Mouse (Mus musculus) layer of hippocampus, adult 11-12 months (tissue): Measurements from ENCODE around the gene Gm37240.

Experiments
- DNase-seq: peaks from one replicate; pipeline ENCODE4 v3.0.0; 2022; ENCODE audit warnings: low spot score

Gene Gm37240

DNA sequence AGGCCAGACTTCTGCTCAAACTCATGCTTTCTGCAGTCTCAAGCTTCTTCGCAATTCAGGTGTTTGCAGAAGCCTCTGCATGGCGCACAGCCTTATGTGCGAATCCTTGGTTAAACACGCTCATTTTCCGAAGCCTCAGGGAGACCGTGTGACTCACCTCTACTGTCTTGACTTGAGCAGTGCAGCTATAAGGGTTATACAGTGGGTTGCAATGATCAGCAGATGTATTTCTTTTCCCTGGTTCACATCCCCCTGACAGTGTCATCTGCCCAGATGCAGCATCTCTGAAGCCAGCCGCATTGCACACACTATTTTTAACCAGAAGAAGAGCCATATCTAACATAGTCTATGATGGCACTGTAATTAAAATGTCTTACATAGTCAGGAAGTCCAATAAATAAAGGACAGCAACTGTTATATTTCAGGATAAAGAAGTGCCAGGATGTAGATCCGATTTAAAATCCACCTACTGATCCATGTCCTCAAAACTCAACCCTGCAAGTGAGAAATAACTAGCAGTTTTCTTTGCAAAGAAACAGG, 843.6 kb downstream of the Gm37240 start:
- DNase-seq = no peak

DNA sequence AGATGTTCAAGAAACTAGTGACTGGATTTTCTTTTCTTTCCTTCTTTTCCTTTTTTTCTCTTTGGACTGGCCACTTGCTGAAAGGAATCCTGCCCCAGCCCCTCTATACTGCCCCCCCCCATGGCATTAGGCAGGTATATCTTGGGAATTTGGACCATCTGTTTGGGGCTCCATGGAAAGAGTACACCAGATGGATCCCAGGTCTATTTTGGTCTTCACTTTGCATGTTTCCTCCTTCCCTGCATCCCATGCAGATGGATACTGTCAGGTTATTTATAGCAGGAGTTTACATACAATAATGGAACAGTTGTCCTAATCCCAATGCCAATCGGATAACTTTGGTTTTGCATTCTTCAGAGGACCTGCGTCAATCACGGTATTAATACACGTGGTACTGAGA, 845.2 kb downstream of the Gm37240 start:
- DNase-seq = no peak

DNA sequence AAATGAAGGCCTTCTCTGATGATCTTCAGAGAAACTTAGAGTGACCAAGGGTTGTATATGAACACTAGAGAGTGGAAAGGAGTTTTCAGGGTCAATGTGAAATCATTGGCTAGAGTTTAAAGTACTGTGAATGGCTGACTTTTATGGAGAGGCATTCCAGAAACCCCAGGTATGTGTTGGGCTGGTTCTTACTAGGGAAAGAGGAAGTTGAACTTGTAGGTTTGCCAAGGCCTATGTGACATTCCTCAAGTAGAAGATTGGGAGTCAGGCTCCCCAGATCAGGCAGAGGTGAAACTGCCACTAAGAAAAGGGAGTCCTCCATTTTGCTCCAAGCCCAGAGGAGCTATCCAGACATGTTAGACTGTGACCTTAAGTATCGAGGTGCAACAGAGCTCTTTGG, 858.2 kb downstream of the Gm37240 start:
- no peak for DNase-seq

DNA sequence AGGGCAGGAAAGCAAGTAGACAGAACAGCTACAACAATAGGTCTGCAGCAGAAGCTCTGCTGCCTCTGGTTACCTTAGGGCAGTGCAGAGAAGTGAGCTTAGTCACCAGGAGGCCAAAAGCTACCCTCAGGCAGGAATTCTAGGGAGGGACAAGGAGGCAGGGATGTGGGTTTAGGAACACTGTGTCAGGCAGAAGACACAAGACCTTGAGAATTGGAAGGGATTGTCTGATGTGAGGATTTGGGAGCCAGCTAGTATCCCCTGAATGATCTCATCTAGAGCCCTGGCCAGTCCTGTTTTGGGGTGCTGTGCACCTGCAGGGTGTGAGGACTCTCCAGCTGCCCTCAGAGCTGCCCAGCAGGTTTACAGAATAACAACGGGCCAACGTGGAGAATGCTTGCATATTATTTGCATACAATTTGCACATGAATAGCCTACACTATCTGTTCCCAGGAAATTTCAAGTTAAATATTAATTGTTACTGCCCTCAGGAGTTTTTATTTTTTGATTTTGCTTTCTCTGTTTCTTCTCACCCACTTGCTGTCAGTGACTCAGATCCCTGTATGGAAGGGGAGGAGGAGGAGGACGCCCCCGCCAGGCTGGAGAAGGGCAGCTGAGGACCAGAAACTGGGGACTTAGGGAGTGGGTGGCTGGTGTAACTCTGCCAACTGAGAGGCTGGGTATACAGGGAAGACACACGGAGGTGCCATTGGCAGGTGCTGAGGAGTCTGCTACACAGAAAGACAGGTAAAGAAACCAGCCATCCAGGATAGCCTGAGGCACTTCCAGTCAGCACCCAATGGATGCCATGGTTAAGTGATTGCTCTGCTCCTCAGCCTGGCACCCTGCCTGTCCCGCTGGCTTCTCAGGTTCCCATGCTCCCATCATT, 862.3 kb downstream of the Gm37240 start:
- peak; percentile 61 for DNase-seq

DNA sequence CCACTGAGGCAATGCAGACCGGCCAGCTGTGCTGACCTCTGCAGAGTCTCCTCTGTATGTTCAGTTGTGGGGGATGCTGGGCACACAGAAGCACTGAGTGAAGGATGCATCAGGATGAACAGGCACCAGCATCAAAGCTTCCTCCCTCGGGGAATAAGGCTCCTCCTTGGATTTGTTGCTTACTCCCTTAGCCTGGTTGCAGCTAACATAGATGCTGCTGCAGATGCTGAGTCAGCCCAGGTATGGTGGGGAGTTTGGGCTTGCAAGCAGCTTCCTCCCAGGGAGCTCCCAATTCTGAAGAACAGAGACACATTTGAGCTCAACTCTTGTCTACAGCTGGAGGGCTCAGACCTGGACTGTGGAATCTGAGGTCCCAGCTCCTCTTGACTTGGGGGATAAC, 863.1 kb downstream of the Gm37240 start:
- no peak for DNase-seq

DNA sequence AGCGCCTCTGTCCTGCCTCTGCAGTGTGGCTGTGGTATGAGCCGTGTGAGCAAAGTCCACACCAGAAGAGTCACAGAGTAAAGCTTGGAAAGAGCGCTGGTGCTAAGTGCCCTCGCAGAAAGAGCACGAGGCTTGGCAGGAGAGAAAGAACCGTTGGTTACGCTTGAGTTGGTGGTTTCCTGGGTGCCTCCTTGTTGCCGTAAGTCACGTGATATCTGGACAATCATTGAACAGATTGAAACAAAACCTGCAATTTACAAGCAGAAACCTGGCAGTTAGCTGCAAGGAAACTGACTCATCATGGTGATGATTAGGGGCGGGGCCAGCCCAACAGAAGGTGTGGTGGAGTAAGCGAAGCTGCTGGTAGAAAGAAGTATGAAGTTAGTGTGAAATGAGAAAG, 864.5 kb downstream of the Gm37240 start:
- DNase-seq = no peak

DNA sequence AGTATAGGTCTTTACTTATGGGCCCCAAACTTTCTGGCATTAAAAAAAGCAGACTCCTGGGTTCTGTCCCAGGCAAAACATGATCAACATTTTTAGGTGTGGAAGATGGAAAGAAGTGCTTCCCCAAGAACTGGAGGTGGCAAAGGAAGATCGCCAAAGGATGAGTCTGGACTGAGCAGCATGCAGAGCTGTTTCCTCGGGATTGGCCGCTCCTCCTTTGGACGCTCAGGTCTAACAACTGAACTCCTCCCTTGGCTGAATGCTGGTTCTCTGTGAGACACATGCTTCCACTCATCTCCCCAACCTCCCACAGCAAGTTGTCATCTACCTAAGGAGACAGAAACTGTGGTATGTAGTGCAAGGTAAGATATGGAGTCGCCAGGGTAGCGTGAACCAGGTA, 865.5 kb downstream of the Gm37240 start:
- no peak for DNase-seq

DNA sequence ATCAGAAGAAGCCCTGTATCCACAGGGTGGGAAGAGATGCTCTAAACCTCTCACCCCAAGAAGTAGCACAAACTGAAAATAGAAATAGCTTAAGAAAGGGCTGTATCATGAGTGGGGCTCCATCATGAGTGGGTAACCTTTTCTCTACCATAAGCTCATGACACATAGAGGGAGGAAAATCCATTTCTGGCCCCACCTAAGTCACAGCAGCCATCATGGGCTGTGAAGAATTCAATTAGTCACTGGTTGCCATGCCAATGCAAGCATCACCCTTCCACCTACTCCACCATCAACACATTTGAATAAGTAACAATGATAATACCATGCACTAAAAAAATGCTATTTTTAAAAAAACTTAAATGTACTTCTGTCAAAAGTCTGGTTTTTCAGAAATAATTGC, 867.2 kb downstream of the Gm37240 start:
- DNase-seq = no peak

DNA sequence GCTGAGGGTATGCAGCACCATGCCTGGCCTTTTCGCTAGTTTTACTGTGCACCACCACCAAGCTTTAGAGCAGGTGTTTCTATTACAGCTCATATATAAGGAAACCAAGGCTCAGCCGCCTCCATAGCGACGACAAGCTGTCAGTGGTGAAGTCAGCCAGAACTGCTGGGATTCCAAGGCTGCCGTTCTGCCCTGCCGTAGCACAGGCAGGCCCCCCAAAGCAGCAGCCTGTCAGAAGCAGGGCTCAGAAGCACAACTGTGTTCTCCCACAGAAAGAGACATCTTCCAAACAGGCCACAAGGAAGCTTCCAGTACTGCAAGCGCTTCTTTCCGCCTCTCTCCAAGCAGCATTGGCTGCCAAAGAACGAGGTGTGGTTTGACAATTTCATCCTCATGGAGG, 871.7 kb downstream of the Gm37240 start:
- peak; percentile 75 for DNase-seq

DNA sequence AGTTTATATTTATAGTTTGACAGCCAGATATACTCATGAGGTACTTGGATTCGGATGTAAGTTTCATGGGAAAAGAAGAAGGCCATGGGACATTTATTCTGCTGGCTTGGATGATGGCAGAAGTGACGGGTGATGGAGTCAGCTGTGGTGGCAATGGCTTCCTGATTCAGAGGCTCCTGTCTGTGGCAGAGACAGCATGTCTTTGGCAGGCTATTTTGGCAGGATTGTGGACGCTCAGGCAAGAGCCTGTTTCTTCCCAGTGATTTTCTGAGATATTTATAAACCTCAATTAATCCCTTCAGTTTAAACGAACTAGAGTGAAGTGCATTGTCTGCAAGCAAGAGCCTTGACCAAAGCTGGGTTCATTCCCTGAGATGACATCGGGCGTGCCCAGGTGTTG, 874.4 kb downstream of the Gm37240 start:
- no peak for DNase-seq

DNA sequence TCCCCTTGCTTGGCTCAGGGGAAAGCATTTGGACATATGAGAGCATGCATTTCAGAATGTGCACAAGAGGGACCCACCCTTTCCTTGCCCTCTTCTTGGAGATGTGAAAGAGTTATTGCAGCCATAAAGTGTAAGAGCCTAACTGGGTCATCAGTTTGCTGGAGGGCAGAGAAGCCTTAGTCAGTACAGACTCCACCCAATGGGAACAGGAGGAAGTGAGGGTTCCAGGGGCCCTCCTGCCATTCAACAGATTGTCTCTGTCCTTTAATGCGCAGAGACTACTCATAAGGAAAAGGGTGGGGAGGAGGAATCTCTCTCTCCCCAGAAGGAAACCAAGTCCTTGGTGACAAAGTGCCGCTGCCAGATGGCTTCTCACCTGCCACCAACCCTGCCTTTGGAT, 882.1 kb downstream of the Gm37240 start:
- no peak for DNase-seq

DNA sequence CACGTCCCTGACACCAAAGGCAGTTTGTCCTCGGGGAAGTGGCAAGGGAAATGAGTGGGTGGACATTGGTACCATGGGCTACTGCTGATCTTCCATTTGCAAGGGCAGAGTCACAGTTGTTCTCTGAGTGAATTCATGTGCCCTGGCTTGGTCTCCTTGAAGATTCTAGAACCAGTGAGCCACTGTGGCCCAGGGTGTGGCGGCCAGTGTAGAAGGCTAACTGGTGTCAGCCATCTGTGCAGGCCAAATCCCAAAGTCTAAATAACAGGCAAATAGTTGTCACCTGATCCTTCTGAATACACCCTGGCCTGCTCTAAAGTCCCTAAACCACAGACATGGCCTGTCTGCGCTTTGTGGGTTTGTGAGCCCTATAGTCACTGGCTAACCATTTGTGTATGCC, 898.4 kb downstream of the Gm37240 start:
- no peak for DNase-seq

DNA sequence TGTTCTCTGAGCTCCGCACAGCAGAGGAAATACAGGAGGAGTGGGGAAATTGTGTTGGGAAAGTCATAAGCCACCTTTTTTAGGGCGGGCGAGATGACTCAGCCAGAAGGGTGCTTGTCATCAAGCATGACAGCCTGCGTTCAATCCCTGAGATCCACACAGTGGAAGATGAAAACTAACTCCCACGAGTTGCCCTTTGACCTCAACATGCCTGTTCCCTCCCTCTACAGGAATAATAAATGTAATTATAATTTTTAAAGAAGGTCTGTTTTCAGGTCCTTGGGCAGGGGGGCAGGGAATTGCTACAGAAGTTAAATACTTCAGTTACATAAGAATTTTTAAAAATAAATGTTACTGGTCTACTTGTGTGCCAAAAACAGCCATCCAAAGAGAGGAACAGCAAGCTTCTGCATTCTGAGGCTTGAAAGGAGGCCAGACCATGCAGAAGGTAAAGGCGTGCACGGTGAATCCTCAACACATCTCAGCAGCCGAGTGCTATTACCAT, 902.1 kb downstream of the Gm37240 start:
- DNase-seq = peak; percentile 69

DNA sequence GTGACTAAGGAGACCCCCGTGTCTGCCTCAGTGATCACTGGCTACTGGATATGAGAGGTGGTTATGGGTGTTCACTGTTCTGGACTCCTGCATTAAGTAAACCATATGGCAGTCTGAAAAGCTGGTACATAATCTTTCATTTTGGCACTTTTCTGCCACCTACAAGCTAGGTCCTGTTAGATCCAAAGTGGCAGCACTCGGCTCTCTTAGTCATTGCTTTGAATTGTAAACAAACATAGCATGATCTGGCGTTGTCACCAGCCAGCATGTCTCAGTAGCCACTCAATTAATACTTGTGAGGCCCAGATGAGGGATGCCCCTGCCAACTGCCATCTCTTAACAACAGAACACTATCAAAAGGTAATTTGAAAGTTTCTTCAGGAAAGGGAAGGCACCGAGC, 904.6 kb downstream of the Gm37240 start:
- DNase-seq = no peak

DNA sequence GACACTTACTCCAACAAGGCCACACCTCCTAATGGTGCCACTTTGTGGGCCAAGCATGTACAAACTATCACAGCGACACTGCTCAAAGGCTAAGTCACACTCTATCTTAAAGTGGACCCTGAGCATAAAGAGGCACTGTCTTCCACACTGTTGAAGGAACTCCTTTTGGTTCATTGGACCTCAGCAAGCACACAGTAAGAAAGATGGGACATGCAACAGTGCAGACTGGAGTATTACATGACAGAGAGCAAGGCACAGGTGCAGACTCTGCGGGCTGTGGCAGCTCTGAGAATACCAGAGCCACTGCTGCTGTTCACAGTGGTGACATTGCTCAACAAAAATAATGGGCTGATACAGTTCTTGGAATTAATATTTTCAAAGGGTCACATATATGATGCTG, 907.2 kb downstream of the Gm37240 start:
- no peak for DNase-seq

DNA sequence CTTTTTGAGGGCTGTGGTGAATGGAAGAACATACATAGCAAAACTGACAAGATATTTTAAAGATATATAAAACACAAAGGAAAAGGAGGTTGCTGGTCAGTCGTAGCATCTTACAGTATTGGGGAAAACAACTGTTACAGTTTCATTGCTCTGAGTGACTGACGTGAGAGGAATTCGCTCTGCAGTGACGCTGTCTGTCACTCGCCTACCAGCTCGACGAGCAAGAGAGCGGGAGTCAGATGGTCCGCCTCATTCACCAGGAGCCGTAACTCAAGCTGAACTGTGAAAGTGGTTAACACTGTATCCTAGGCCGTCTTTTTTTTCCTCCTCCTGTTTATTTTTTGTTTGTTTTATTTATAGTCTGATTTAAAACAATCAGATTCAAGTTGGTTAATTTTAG, 908.6 kb downstream of the Gm37240 start:
- DNase-seq = no peak

DNA sequence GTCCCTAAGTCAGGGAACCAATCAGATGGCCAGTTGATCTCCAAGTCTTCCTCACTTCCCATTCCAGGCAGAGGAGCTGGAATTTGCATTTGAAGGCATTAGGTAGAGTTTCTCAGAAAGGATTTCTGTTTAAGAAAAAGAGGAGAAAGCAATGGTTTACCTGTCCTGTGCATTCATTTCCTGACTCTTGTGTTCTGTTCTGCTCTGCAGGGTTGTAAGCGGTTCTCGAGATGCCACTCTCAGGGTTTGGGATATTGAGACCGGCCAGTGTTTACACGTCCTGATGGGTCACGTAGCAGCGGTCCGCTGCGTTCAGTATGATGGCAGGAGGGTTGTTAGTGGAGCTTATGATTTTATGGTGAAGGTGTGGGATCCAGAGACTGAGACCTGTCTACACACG, 913.1 kb downstream of the Gm37240 start:
- no peak for DNase-seq

DNA sequence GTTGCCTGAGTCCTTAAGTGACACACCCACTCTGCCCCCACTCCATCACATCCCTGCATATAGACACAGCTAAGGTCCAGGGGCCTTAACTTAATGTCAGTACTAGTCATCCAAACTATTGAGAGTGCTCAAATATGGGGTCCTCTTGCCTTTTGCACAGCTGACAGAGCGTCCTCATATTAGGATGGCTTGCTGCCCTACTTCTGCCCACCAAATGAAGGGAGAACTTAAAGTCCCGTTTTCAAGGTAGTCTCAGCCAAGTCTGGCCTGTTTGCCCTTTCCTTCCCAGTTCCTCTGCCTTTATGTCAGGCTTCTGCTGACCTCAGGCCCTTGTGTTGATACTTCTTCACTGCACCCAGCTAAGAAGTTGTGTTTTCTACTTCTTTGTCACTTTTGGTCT, 914.4 kb downstream of the Gm37240 start:
- no peak for DNase-seq

DNA sequence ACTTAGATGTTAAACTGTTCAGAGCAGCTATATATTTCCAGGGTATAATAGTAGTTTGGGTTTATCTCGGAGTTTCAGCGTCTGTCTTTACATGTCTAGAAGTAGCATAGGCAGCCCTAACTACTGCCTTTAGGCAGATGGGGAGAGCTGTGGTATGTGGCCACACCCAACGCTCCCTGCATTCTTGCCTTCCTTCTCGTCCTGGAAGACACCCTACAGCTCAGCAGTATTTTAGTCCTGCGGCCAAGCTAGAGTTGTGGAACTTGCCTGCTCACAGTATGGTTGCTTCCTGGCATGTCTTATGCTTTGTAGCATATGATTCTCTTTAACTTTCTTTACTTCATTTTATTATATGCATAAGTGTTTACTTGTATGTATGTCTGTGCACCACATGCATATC, 915.8 kb downstream of the Gm37240 start:
- DNase-seq = no peak

DNA sequence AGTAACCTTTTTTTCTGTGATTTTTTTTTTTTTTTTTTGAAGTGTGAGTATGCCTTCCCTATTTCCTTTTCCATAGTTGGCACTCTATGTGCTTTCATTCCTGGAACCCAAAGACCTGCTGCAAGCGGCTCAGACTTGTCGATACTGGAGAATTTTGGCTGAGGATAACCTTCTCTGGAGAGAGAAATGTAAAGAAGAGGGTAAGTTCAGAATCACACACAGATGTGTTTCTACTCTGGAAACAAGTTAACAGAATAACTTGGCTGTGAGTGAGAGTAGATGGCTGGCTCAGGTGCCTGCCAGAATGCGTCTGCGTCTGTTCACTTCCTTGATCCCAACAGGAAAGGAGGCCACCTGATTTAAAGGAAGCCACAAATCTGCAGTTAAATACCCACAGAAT, 920.0 kb downstream of the Gm37240 start:
- DNase-seq = no peak

DNA sequence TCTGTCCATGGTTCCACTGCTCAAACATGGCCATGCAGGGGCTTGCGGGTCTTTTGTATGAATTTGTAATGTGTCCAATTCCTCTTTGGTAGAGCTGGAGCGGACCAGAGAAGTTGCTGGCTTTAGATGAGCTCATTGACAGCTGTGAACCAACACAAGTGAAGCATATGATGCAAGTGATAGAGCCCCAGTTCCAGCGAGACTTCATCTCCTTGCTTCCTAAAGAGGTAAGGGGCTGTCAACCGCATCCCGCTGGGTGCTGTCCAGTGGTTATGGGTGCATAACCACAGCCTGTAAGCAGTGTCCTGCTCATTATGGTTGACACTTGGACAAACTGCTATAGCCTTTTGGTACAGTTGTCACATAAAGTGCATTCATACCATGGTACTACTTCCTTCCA, 922.2 kb downstream of the Gm37240 start:
- DNase-seq = no peak

DNA sequence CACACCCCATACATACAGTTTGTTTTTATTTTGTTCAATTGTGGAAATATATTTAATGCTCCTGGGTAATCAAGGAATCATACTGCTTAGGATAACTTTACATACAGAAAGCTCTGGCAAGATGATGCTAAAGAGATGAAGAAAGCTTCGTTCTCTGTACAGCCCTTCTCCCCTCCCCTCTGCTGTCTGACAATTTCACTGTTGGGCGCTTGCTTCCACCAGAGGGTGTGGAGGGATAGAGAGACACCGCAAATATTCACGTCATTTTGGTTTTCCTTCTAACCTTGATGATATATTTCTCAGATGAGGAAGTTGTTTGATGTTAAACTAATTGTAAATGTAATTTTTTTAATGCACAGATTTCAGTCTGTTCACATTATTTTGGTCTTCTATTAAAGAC, 931.5 kb downstream of the Gm37240 start:
- no peak for DNase-seq

DNA sequence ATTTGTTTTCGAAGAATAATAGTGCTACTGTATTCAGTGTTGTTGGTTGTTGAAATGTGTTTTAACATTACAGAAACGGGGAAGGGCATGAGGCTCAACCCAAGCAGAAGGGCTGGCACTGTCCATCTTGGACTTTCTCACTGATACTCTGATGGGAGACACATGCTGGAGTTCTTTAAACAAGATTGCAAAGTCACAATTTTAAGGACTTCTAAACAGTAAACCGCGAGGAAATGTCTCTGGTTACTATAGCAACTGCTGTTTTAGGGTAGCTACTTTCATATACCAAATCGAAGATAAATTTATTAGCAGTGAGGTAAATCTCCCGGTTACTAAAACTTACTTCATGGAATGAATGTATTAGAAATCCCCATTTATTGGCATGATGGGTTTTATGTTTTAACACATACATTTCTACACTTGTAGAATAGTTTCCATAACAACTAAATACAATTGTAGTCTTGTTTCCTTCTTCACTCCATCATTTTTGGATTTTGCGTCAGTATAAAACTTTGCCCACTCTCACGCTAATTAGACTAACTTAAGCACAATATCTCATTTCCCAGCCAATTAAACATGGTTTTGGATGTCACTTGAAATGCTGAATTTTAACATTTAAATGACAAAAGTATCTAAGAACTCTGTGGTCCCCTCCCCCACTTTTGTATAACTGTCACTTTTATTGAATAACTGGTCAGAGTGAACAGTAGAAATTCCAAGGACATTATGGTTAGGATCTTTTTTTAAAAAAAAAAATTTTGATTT, 932.1 kb downstream of the Gm37240 start:
- DNase-seq = no peak
